Mouse (Mus musculus): Measurements from ENCODE around the gene Uhrf1bp1l. TPM values are rescaled to one million over a fixed set of nuclear protein-coding genes. Genes with fewer than 3 reads are reported as not detected.

Gene Uhrf1bp1l
- polyA plus RNA-seq, 1 experiment from 2014 or later: 31.2 TPM

GRCm38 (mm10) chr10:89823906-89824305 lies 79.1 kb downstream of the Uhrf1bp1l start:
- peak; percentile 12 for DNase-seq (ENCODE audit: extremely low spot score, low spot score)
- no peaks in the 10 kb centered on the region for H3K9me3 ChIP-seq
- 53% methylated on average over 2 of the region's 2 CpGs for WGBS
- peaks cover 5% of the 10 kb centered on the region for H3K36me3 ChIP-seq (replicated peaks)
- H3K27ac ChIP-seq: no peak overlapping the region
- no peaks in the 10 kb centered on the region for H3K4me1 ChIP-seq
- no peak overlapping the region for H3K4me3 ChIP-seq
- no peaks in the 10 kb centered on the region for H3K27me3 ChIP-seq (ENCODE audit: poor library complexity, severe bottlenecking)

GRCm38 (mm10) chr10:89826896-89827295 lies 82.1 kb downstream of the Uhrf1bp1l start:
- H3K27me3 ChIP-seq (ENCODE audit: poor library complexity, severe bottlenecking): no peaks in the 10 kb centered on the region
- H3K4me1 ChIP-seq: no peaks in the 10 kb centered on the region
- no peaks in the 10 kb centered on the region for H3K36me3 ChIP-seq (replicated peaks)
- WGBS: 88% methylated on average over 3 of the region's 3 CpGs
- H3K9me3 ChIP-seq: no peaks in the 10 kb centered on the region
- H3K27ac ChIP-seq: no peak overlapping the region
- H3K4me3 ChIP-seq: no peak overlapping the region
- peak; percentile 10 for DNase-seq (ENCODE audit: extremely low spot score, low spot score)

DNA sequence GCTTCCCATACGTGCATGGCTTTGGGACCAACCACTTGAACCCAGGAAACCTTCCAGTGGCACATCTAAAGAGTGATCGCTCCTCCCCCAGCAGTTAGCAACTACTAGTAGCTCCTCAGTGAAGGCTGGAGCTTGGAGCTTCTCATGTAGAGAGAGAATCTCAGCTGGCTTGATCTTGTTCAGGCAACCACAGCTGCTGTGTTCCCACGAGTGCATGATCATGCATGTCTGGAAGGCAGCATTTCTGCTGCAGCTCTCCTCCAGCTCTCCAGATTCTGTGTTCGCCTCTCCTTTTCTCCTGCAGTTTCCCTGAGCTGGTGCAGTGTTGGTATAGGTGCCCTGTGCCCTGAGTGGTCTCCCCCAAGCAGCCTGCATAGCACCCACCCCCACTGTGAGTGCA lies 87.5 kb downstream of the Uhrf1bp1l start:
- 82% methylated on average over 4 of the region's 4 CpGs for WGBS
- no peak overlapping the region for H3K4me3 ChIP-seq
- no peak overlapping the region for H3K27ac ChIP-seq
- H3K27me3 ChIP-seq (ENCODE audit: poor library complexity, severe bottlenecking): no peaks in the 10 kb centered on the region
- H3K36me3 ChIP-seq (replicated peaks): no peaks in the 10 kb centered on the region
- no peaks in the 10 kb centered on the region for H3K9me3 ChIP-seq
- peaks cover 9% of the 10 kb centered on the region for H3K4me1 ChIP-seq
- DNase-seq (ENCODE audit: extremely low spot score, low spot score): peak; percentile 4

- peaks cover 9% of the 10 kb centered on the region for H3K4me1 ChIP-seq
- H3K4me3 ChIP-seq: no peak overlapping the region
- H3K27ac ChIP-seq: no peak overlapping the region
- no peaks in the 10 kb centered on the region for H3K36me3 ChIP-seq (replicated peaks)
- peak; percentile 6 for DNase-seq (ENCODE audit: extremely low spot score, low spot score)
- no peaks in the 10 kb centered on the region for H3K9me3 ChIP-seq
- 91% methylated on average over 10 of the region's 10 CpGs for WGBS
- H3K27me3 ChIP-seq (ENCODE audit: poor library complexity, severe bottlenecking): no peaks in the 10 kb centered on the region
Measured at GRCm38 (mm10) chr10:89833166-89833565, 88.4 kb downstream of the Uhrf1bp1l start.

GRCm38 (mm10) chr10:89837476-89837875 lies 92.7 kb downstream of the Uhrf1bp1l start:
- Histone ChIP-seq H3K27ac (no peak overlapping the region), H3K9me3 (no peaks in the 10 kb centered on the region), H3K27me3 (ENCODE audit: poor library complexity, severe bottlenecking) (no peaks in the 10 kb centered on the region), H3K4me3 (no peak overlapping the region), H3K4me1 (peaks cover 9% of the 10 kb centered on the region), H3K36me3 (replicated peaks) (no peaks in the 10 kb centered on the region)
- DNase-seq (ENCODE audit: extremely low spot score, low spot score): no peak
- WGBS: 62% methylated on average over 3 of the region's 3 CpGs

- no peak overlapping the region for H3K27ac ChIP-seq
- WGBS: 89% methylated on average over 3 of the region's 3 CpGs
- H3K4me3 ChIP-seq: no peak overlapping the region
- peaks cover 9% of the 10 kb centered on the region for H3K4me1 ChIP-seq
- H3K9me3 ChIP-seq: no peaks in the 10 kb centered on the region
- H3K36me3 ChIP-seq (replicated peaks): no peaks in the 10 kb centered on the region
- no peaks in the 10 kb centered on the region for H3K27me3 ChIP-seq (ENCODE audit: poor library complexity, severe bottlenecking)
- DNase-seq (ENCODE audit: extremely low spot score, low spot score): no peak
Measured at GRCm38 (mm10) chr10:89838834-89839233, 94.0 kb downstream of the Uhrf1bp1l start.

- Histone ChIP-seq H3K36me3 (replicated peaks) (no peaks in the 10 kb centered on the region), H3K27ac (no peak overlapping the region), H3K4me3 (no peak overlapping the region), H3K4me1 (no peaks in the 10 kb centered on the region), H3K9me3 (peaks cover 5% of the 10 kb centered on the region; the same call in 1 of the 2 replicates), H3K27me3 (ENCODE audit: poor library complexity, severe bottlenecking) (no peaks in the 10 kb centered on the region)
- 93% methylated on average over 6 of the region's 6 CpGs for WGBS
- no peak for DNase-seq (ENCODE audit: extremely low spot score, low spot score)
Measured at GRCm38 (mm10) chr10:89850951-89851350, 106.2 kb downstream of the Uhrf1bp1l start.

GRCm38 (mm10) chr10:89855251-89855875 lies 110.6 kb downstream of the Uhrf1bp1l start:
- H3K4me3 ChIP-seq: no peak overlapping the region
- H3K36me3 ChIP-seq (replicated peaks): no peaks in the 10 kb centered on the region
- DNase-seq (ENCODE audit: extremely low spot score, low spot score): no peak
- H3K27ac ChIP-seq: no peak overlapping the region
- 84% methylated on average over 5 of the region's 5 CpGs for WGBS
- no peaks in the 10 kb centered on the region for H3K27me3 ChIP-seq (ENCODE audit: poor library complexity, severe bottlenecking)
- no peaks in the 10 kb centered on the region for H3K4me1 ChIP-seq
- H3K9me3 ChIP-seq: no peaks in the 10 kb centered on the region

DNA sequence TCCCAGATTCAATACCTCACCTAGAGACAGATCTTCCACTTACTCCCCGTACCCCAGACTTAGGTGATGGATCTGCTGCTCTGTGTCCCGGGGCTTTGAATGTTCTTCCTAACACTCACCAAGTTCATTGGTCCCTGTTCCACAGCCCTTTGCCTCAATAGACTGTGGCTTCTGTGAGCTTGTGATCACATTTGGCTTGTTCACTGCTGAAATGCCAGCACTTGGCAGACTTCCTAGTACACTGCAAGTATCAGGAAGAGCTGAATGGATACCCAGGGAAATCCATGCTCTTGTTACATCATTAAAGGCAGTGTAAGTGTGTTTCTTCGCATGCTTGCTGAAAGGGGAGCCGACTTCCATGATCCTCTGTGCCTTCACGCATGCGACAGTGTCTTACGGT lies 111.5 kb downstream of the Uhrf1bp1l start:
- H3K27ac ChIP-seq: no peak overlapping the region
- no peak for DNase-seq (ENCODE audit: extremely low spot score, low spot score)
- no peaks in the 10 kb centered on the region for H3K4me1 ChIP-seq
- H3K4me3 ChIP-seq: no peak overlapping the region
- no peaks in the 10 kb centered on the region for H3K36me3 ChIP-seq (replicated peaks)
- no peaks in the 10 kb centered on the region for H3K9me3 ChIP-seq
- 90% methylated on average over 7 of the region's 7 CpGs for WGBS
- H3K27me3 ChIP-seq (ENCODE audit: poor library complexity, severe bottlenecking): no peaks in the 10 kb centered on the region

- peaks cover 8% of the 10 kb centered on the region for H3K4me1 ChIP-seq
- no peak for DNase-seq (ENCODE audit: extremely low spot score, low spot score)
- 91% methylated on average over 4 of the region's 4 CpGs for WGBS
- H3K9me3 ChIP-seq: no peaks in the 10 kb centered on the region
- H3K27me3 ChIP-seq (ENCODE audit: poor library complexity, severe bottlenecking): peaks cover 19% of the 10 kb centered on the region
- no peak overlapping the region for H3K27ac ChIP-seq
- H3K36me3 ChIP-seq (replicated peaks): no peaks in the 10 kb centered on the region
- no peak overlapping the region for H3K4me3 ChIP-seq
Measured at GRCm38 (mm10) chr10:89868211-89868610, 123.4 kb downstream of the Uhrf1bp1l start.

DNA sequence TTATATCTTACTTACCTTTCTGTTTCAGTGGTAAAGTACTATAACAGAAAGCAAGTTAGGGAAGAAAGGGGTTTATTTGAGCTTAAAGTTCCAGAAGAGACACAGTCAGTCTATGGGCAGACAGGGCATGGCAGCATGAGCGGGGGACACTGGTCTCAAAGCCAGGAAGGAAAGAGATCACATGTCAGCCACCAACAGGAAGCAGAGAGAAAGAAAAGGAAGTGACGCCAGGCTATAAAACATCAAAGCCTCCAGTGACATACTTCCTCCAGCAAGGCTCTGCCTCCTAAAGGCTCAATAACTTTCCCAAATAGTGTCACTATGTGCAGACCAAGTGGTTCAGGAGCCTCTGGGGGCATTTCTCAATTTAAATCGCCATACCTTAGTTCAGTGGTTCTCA lies 124.0 kb downstream of the Uhrf1bp1l start:
- Histone ChIP-seq H3K27ac (no peak overlapping the region), H3K4me3 (no peak overlapping the region), H3K4me1 (peaks cover 15% of the 10 kb centered on the region), H3K27me3 (ENCODE audit: poor library complexity, severe bottlenecking) (peaks cover 25% of the 10 kb centered on the region), H3K36me3 (replicated peaks) (no peaks in the 10 kb centered on the region), H3K9me3 (no peaks in the 10 kb centered on the region)
- no peak for DNase-seq (ENCODE audit: extremely low spot score, low spot score)
- 85% methylated on average over 3 of the region's 3 CpGs for WGBS

All from forebrain, embryonic 10.5 days (tissue).